Mouse (Mus musculus) kidney, adult 8-10 months (tissue): ENCODE data around the gene Limd1.

ENCODE experiments used
- DNase-seq, 2 experiments: peaks; one replicate each; pipeline ENCODE4 v3.0.0; 2022

Limd1 gene

GRCm38 (mm10) chr9:123518969-123519894 is 40.7 kb downstream of the Limd1 start:
- no peak for DNase-seq

- no peak for DNase-seq
Measured at GRCm38 (mm10) chr9:123520735-123521134, 42.2 kb downstream of the Limd1 start.

GRCm38 (mm10) chr9:123523676-123524075 is 45.2 kb downstream of the Limd1 start:
- DNase-seq, result no peak

- peak in 1 of 2 experiments; percentile 64 for DNase-seq
Measured at GRCm38 (mm10) chr9:123525095-123525494, 46.6 kb downstream of the Limd1 start.

GRCm38 (mm10) chr9:123526502-123526901 is 48.0 kb downstream of the Limd1 start:
- DNase-seq, result no peak

- peak; percentile 49 to 54 for DNase-seq
Measured at GRCm38 (mm10) chr9:123528087-123528925, 49.8 kb downstream of the Limd1 start.

GRCm38 (mm10) chr9:123528926-123529295 is 50.4 kb downstream of the Limd1 start:
- peak; percentile 49 to 53 for DNase-seq

- peak; percentile 99 for DNase-seq
Measured at GRCm38 (mm10) chr9:123529392-123530157, 51.1 kb downstream of the Limd1 start, which contains the start of gene Sacm1l. Sacm1l (plus strand) TSS chr9:123529759.

GRCm38 (mm10) chr9:123530158-123530475 is 51.6 kb downstream of the Limd1 start:
- peak in 1 of 2 experiments; percentile 23 for DNase-seq

GRCm38 (mm10) chr9:123530566-123531130 is 52.1 kb downstream of the Limd1 start:
- DNase-seq, result peak in 1 of 2 experiments; percentile 38

- no peak for DNase-seq
Measured at GRCm38 (mm10) chr9:123531234-123531633, 52.7 kb downstream of the Limd1 start.

- no peak for DNase-seq
Measured at GRCm38 (mm10) chr9:123536613-123537012, 58.1 kb downstream of the Limd1 start.

GRCm38 (mm10) chr9:123538189-123538588 is 59.7 kb downstream of the Limd1 start:
- DNase-seq, result no peak

- no peak for DNase-seq
Measured at GRCm38 (mm10) chr9:123539093-123539492, 60.6 kb downstream of the Limd1 start.

GRCm38 (mm10) chr9:123539823-123540222 is 61.3 kb downstream of the Limd1 start:
- peak; percentile 37 to 48 for DNase-seq

- DNase-seq, result no peak
Measured at GRCm38 (mm10) chr9:123554599-123554998, 76.1 kb downstream of the Limd1 start.
